Mouse (Mus musculus) neural tube, embryonic 13.5 days (tissue): ENCODE data around the gene Ppp4r3b. TPM values are rescaled to one million over a fixed set of nuclear protein-coding genes. Genes with fewer than 3 reads are reported as not detected.
A peak's percentile ranks its signal among the peaks of the same experiment; 100 is the strongest.

Source experiments
- ATAC-seq: fragments of 200-750 bp; cut with Nextera tagmentation; 2 replicates; pipeline ENCODE4 v1.8.0; 2017; ENCODE audit warnings: low read depth, mild to moderate bottlenecking, moderate TSS enrichment, moderate library complexity
- H3K27ac ChIP-seq: fragments of 300-500 bp; sonication (generic); replicated peaks from 2 replicates; pipeline ENCODE4 v1.5.1; 2015; ENCODE audit warnings: moderate library complexity, mild to moderate bottlenecking, inconsistent platforms
- H3K27me3 ChIP-seq: fragments of 300-500 bp; sonication (generic); 2 replicates; pipeline ENCODE4 v1.6.1; 2015; ENCODE audit warnings: mild to moderate bottlenecking, inconsistent platforms
- H3K36me3 ChIP-seq: fragments of 300-500 bp; sonication (generic); 2 replicates; pipeline ENCODE4 v1.6.1; 2015; ENCODE audit warnings: mild to moderate bottlenecking, inconsistent platforms
- H3K4me1 ChIP-seq: fragments of 300-500 bp; sonication (generic); replicated peaks from 2 replicates; pipeline ENCODE4 v1.6.1; 2015; ENCODE audit warnings: inconsistent platforms
- H3K4me2 ChIP-seq: fragments of 300-500 bp; sonication (generic); 2 replicates; pipeline ENCODE4 v1.6.1; 2015; ENCODE audit warnings: inconsistent platforms, mild to moderate bottlenecking, moderate library complexity
- H3K4me3 ChIP-seq: fragments of 300-500 bp; sonication (generic); 2 replicates; pipeline ENCODE4 v1.5.1; 2015; ENCODE audit warnings: mild to moderate bottlenecking, inconsistent platforms
- H3K9ac ChIP-seq: fragments of 300-500 bp; sonication (generic); 2 replicates; pipeline ENCODE4 v1.6.1; 2015; ENCODE audit warnings: moderate library complexity, mild to moderate bottlenecking, inconsistent platforms
- H3K9me3 ChIP-seq: fragments of 300-500 bp; sonication (generic); 2 replicates; pipeline ENCODE4 v1.6.1; 2016; ENCODE audit warnings: inconsistent platforms
- WGBS: fragments of 180-500 bp; shearing (Covaris S2); methylation state at CpG from one replicate; pipeline ENCODE4 v1.1.7; 2015; 5-methylcytosine and 5-hydroxymethylcytosine counted together
- polyA plus RNA-seq: library from polyadenylated mRNA; unstranded; fragments of >200 nt; fragmentation: Nextera tagmentation; extraction: Ambion mirVana; gene quantifications from 2 replicates; pipeline ENCODE4 v1.2.1, GENCODE M21; 2015

The Ppp4r3b gene
- polyA plus RNA-seq, 1 experiment from 2014 or later, result 80.8 TPM

GRCm38 (mm10) chr11:29241961-29242360 is 69.3 kb downstream of the Ppp4r3b start:
- H3K9me3 ChIP-seq, result no peaks in the 10 kb centered on the region
- H3K4me1 ChIP-seq, result peaks cover 24% of the 10 kb centered on the region
- H3K27me3 ChIP-seq, result no peaks in the 10 kb centered on the region
- H3K27ac ChIP-seq, result no peak overlapping the region
- no peak overlapping the region for H3K4me3 ChIP-seq
- peaks cover 32% of the 10 kb centered on the region for H3K36me3 ChIP-seq
- H3K9ac ChIP-seq, result no peak overlapping the region
- no peak overlapping the region for H3K4me2 ChIP-seq
- ATAC-seq, result no peak
- WGBS, result 70% methylated on average over 4 of the region's 4 CpGs

- Histone ChIP-seq H3K9me3 (no peaks in the 10 kb centered on the region), H3K4me1 (peaks cover 24% of the 10 kb centered on the region), H3K4me3 (peak overlapping the region; percentile 61), H3K27me3 (0 out of 2 replicates have a peak, but pooled peaks cover 12% of the 10 kb centered on the region), H3K9ac (peak overlapping the region; percentile 80), H3K4me2 (peak overlapping the region; percentile 89), H3K27ac (no peak overlapping the region), H3K36me3 (peaks cover 32% of the 10 kb centered on the region)
- 79% methylated on average over 4 of the region's 4 CpGs for WGBS
- ATAC-seq, result no peak
These were observed 73.3 kb downstream of the Ppp4r3b start for GRCm38 (mm10) chr11:29245988-29246387.

- Histone ChIP-seq H3K9me3 (no peaks in the 10 kb centered on the region), H3K4me1 (peaks cover 24% of the 10 kb centered on the region), H3K4me2 (peak within 1 kb of the TSS; percentile 89), H3K27me3 (0 out of 2 replicates have a peak, but pooled peaks cover 12% of the 10 kb centered on the region), H3K27ac (peak within 1 kb of the TSS; percentile 84), H3K4me3 (peak within 1 kb of the TSS; percentile 61), H3K9ac (peak within 1 kb of the TSS; percentile 80), H3K36me3 (peaks cover 24% of the 10 kb centered on the region)
- WGBS, result under 1% methylated on average over 53 of the region's 53 CpGs
- ATAC-seq, result peak; percentile 100
These were observed 74.4 kb downstream of the Ppp4r3b start, which contains the start of gene Cfap36 for GRCm38 (mm10) chr11:29246883-29247650. Gene Cfap36 (minus strand): TSS chr11:29247409.

- peaks cover 18% of the 10 kb centered on the region for H3K36me3 ChIP-seq
- peaks cover 24% of the 10 kb centered on the region for H3K4me1 ChIP-seq
- H3K4me2 ChIP-seq, result peak overlapping the region; percentile 52
- 0 out of 2 replicates have a peak, but pooled peaks cover 12% of the 10 kb centered on the region for H3K27me3 ChIP-seq
- H3K9ac ChIP-seq, result no peak overlapping the region
- ATAC-seq, result peak; percentile 28
- peak overlapping the region; percentile 61 for H3K4me3 ChIP-seq
- peak overlapping the region; percentile 38; the same call in 1 of the 2 replicates for H3K27ac ChIP-seq
- no peaks in the 10 kb centered on the region for H3K9me3 ChIP-seq
- WGBS, result 97% methylated on average over 1 of the region's 1 CpGs
These were observed 75.0 kb downstream of the Ppp4r3b start for GRCm38 (mm10) chr11:29247725-29248124.

GRCm38 (mm10) chr11:29248386-29248785 is 75.7 kb downstream of the Ppp4r3b start:
- Histone ChIP-seq H3K4me1 (peaks cover 24% of the 10 kb centered on the region), H3K27me3 (0 out of 2 replicates have a peak, but pooled peaks cover 12% of the 10 kb centered on the region), H3K4me3 (no peak overlapping the region), H3K9ac (no peak overlapping the region), H3K4me2 (no peak overlapping the region), H3K27ac (no peak overlapping the region), H3K36me3 (peaks cover 12% of the 10 kb centered on the region), H3K9me3 (no peaks in the 10 kb centered on the region)
- WGBS, result 97% methylated on average over 5 of the region's 5 CpGs
- no peak for ATAC-seq

- no peak overlapping the region for H3K27ac ChIP-seq
- no peak overlapping the region for H3K4me3 ChIP-seq
- H3K27me3 ChIP-seq, result 0 out of 2 replicates have a peak, but pooled peaks cover 3% of the 10 kb centered on the region
- no peaks in the 10 kb centered on the region for H3K9me3 ChIP-seq
- H3K4me2 ChIP-seq, result no peak overlapping the region
- WGBS, result 97% methylated on average over 1 of the region's 1 CpGs
- H3K36me3 ChIP-seq, result no peaks in the 10 kb centered on the region
- no peak for ATAC-seq
- H3K4me1 ChIP-seq, result no peaks in the 10 kb centered on the region
- H3K9ac ChIP-seq, result no peak overlapping the region
These were observed 82.0 kb downstream of the Ppp4r3b start for GRCm38 (mm10) chr11:29254643-29255042.

GRCm38 (mm10) chr11:29267824-29268223 is 95.1 kb downstream of the Ppp4r3b start:
- no peaks in the 10 kb centered on the region for H3K4me1 ChIP-seq
- ATAC-seq, result no peak
- no peak overlapping the region for H3K4me2 ChIP-seq
- no peaks in the 10 kb centered on the region for H3K9me3 ChIP-seq
- H3K27ac ChIP-seq, result no peak overlapping the region
- no peaks in the 10 kb centered on the region for H3K27me3 ChIP-seq
- no peak overlapping the region for H3K9ac ChIP-seq
- H3K36me3 ChIP-seq, result no peaks in the 10 kb centered on the region
- WGBS, result 32% methylated on average over 3 of the region's 3 CpGs
- H3K4me3 ChIP-seq, result no peak overlapping the region

Other genes starting within 250 kb of the Ppp4r3b start
- 29.9 and 30.8 TPM in 2 replicates for gene Pnpt1, start 42.1 kb upstream of the Ppp4r3b start, polyA plus RNA-seq
- gene Cfap36, start 74.5 kb downstream of the Ppp4r3b start, polyA plus RNA-seq, result 117 and 124 TPM in 2 replicates
- gene Ccdc88a, start 200.8 kb downstream of the Ppp4r3b start, polyA plus RNA-seq, result 71.9 and 74.4 TPM in 2 replicates